Mouse (Mus musculus): Measurements from ENCODE around the gene Bicd2. TPM values are rescaled to one million over a fixed set of nuclear protein-coding genes. Genes with fewer than 3 reads are reported as not detected.
"Not testable (repeated sequence)": the region's sequence is repeated elsewhere in the genome, so short reads cannot be mapped to it uniquely, and the experiment has no call there.

Gene Bicd2
- total RNA-seq, 4 experiments from 2014 or later = 46.0 to 58.0 (median 50.2) TPM

DNA sequence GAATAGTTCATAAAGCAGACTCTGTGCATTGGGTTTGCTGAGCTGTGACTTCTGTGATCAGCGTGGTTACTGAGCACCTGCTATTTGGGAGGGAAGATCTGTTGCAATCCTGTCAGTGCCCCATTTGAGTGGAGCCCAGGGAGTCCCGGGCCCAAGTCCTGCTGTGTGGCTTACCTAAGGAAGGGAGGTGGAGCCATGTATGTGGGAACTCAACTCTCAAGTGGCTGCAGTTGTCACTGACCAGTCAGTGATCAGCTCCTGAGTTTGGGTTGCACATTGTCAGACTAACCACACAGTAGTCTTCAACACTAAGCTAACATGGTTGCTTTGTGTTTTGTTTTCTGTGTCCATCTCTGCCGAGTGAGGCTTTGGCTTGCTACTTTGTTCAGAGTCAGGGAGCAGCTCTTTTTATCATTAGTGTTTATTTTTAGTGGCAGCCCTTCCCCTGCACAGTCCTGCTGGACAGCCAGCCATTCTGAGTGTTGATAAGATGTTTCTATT, 19.6 kb downstream of the Bicd2 start:
- no peak for DNase-seq (ENCODE audit: low spot score in 2 of 2)

DNA sequence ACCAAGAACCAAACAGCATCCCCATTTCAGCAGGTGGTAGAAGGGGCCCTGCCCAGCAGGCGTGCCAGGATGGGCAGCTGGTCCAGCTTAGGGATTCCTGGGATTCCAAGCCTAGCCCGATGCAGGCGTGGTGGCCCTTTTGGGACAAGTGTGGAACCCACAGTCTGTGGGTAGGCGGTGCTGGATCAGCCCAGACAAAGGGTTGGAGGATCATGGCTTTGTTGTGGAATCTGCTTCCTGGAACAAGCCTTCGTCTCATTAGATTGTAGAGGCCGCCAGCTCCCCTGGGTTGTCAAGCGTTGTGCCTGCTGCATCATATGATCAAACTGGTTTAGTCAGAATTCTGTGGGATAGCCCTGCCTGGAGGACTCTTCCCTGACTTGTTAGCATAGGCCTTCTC, 21.0 kb downstream of the Bicd2 start:
- DNase-seq (ENCODE audit: low spot score in 2 of 2) = no peak

DNA sequence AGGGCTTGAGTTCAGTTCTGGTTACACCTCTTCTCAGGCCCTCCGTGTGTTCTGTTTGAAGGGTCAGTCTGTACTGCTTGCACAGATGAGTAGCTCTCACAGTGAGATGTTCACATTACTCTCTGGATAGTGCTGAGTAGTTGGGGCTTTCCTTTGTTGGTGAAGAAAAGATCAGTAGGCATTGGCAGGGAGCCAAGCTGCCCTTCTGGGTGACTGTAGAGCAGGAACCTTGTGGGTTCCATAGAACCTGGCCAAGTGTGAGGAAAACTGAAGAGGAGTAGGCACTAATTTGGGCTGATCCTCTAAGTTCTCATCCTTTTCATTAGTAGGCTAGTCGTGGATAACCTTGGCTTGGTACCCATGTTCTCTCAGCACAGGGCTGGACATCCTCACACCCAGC, 21.4 kb downstream of the Bicd2 start:
- DNase-seq (ENCODE audit: low spot score in 2 of 2) = no peak

DNA sequence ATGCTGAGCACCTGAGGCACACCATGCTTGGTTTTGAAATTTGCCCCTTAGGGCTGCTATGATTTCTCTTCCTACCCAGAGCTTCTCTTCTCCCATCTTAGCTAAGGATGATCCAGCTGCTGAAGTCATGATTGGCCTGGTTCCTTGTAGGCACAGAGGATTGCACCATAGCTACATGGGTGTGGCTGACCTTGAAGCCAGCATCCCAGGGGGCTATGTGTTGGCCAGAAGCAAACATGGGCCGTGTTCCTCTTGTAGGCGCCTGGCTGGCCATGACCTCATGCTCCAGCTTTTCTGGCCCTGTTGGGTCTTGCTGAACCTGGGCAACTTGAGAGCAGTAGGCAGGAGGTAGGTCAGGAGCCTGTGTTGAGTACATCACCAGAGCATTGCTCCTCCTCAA, 23.3 kb downstream of the Bicd2 start:
- DNase-seq (ENCODE audit: low spot score in 2 of 2) = no peak

DNA sequence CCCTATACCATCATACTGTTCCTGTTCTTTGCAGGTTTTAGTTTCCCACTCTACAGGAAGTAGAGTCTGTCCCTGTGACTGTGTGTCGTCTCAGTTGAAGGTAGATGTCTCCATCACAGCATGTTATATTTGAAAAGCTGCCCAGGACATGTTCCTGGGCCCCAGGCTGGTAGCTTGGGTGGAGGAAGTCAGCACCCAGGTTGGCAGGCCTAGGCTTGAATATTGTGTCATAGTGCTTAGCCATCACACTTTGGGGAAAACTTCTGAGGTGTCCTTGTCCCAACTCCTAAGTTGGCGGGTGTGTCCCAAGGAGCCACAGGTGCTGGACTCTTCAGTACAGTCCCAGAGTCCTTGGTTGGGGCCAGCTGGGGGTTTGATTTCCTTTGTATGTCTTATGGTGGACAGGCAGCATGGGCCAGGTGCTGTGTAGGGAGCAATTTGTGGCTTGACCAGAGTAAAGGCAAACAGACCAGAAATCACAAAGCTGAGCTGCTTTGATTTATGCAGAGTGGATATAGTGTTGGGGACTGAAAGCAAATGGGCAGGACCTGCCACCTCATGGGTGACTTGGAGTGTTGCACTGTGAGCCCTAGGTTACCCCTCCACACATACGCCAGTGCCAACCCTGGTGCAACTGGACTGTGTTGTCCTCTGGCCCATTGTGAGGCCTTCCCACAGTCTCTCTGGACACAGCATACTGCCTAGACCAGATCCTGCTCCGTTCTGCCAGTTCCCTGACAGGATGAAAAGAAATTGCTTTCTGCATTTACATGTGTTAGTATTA, 26.5 kb downstream of the Bicd2 start:
- DNase-seq (ENCODE audit: low spot score in 2 of 2) = no peak

DNA sequence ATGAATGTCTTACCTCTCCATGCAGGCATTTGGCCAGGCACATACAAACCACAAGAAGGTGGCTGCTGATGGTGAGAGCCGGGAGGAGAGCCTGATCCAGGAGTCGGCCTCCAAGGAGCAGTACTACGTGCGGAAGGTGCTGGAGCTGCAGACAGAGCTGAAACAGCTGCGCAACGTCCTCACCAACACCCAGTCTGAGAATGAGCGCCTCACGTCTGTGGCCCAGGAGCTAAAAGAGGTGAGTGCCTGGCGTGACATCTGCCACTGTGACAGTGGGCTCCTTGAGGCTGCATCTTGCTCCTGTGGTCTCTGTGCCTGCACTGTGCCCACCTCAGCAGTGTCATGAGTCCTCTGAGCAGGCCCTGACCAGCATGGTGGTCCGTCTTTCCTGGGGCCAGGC, 28.0 kb downstream of the Bicd2 start:
- no peak for DNase-seq (ENCODE audit: low spot score in 2 of 2)

DNA sequence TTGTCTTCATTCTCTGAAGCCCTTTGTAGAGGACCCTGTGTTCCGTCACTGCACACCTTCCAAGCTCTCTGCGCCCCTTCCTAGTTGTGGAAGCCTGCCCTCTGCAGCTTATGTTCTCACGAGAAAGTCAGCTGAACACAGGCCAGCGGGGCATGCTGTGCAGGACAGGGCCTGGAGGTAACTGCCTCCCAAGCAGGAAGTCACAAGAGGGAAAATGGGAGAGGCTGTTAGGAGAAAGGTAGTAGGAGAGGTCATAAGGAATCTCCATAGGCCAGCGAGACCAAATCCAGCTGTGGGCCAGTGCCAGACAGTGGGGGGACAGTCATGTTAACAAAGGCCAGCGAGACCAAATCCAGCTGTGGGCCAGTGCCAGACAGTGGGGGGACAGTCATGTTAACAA, 28.8 kb downstream of the Bicd2 start:
- DNase-seq (ENCODE audit: low spot score in 2 of 2) = not testable (repeated sequence)

DNA sequence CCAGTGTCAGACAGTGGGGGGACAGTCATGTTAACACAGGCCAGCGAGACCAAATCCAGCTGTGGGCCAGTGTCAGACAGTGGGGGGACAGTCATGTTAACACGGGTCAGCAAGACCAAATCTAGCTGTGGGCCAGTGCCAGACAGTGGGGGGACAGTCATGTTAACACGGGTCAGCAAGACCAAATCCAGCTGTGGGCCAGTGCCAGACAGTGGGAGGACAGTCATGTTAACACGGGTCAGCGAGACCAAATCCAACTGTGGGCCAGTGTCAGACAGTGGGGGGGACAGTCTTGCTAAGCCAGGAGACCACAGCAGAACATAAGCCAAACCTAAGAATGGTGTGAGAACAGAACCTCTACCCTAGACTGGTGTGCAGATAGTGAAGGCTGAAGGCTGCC, 29.5 kb downstream of the Bicd2 start:
- DNase-seq (ENCODE audit: low spot score in 2 of 2) = not testable (repeated sequence)

DNA sequence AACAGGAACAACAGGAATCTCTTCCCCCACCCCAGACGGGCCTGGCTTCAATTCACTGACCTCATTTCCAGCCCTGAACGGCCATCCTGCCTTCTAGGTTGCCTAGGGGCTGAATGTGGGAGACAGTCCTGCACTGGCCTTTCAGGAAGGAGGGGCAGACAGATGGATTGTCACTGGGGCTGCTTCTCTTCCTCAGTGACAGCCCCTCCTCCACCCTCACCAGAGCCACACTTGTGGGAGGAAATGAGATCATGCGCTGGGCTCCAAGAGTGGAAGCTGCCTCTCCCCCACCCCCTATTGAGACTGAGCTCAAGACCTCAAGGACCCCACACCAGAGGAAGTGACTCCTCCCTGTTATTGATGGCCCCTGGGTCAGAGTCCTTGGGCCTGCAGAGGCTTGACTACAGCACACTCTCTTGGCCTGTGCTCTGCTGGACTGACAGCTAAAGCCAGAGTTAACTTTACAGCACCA, 30.1 kb downstream of the Bicd2 start:
- peak in 1 of 2 experiments; percentile 53 for DNase-seq (ENCODE audit: low spot score in 2 of 2)

DNA sequence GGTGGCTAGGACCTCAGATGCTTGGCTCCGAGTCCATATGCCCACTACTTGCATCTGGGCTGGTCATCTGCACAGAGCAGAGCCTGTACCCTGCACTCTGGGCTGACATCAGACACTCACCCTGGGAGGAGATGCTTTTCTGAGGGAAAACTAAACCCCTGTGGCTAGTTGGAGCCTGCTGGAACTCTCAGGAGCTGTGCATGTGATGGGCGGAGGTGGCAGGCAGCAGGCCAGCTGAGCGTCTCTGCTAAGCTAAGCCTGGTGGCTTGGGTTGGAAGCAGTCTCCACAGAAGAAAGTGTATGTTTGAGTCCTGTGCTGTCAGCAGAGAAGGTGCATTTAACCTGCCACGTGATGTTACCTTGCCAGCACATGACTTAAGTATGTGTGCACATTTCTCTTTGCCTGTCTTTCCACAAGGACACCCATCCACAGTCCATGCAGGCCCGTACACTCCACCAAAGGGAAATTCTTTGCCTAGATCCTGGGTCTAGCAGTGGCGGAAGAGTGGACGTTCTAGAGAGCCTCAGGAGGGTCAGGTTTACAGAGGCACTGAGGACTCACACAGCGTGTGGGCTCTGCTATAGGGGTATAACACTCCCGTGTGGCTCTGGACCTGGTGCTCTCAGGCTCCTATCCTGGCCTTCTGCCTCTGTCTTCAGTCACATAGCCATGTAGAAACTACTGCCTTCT, 31.1 kb downstream of the Bicd2 start:
- DNase-seq (ENCODE audit: low spot score in 2 of 2) = peak in 1 of 2 experiments; percentile 47

DNA sequence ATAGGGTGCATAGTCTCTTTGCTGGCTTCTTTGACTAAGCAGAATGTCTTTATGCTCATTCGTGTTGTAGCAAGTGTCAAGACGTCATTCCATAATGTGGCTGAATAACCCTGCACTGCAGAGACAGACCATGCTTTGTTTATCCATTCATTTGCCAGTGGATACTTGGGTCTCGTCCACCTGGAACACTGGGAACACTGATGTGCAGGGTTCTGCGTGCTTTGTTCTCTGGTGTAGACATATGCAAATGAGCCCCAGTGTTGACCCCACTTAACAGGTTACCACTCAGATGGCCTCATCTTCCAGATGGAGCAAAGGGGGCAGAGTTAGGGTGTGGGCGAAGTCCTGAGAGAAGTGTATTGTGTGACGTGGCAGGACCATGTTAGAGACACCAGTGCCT, 32.9 kb downstream of the Bicd2 start:
- no peak for DNase-seq (ENCODE audit: low spot score in 2 of 2)

DNA sequence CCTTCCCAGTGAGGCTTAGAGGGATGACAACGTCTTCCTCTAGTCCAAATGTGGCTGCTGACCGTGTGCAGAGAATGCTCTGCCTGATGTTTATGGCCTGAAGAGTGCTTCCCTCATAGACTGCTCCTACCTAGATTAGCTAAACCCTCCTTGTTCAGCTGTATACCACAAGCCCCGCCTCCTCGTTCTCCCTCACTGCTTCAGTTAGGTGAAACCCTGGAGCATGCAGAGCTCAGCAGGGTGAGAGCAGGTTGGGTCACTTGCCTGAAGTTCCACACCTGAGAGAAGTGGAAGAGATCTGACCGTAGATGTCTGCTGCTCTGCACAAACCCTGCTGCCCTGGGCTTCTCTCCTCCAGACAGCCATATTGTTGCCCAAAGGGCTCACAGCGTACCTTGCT, 33.3 kb downstream of the Bicd2 start:
- DNase-seq (ENCODE audit: low spot score in 2 of 2) = no peak

DNA sequence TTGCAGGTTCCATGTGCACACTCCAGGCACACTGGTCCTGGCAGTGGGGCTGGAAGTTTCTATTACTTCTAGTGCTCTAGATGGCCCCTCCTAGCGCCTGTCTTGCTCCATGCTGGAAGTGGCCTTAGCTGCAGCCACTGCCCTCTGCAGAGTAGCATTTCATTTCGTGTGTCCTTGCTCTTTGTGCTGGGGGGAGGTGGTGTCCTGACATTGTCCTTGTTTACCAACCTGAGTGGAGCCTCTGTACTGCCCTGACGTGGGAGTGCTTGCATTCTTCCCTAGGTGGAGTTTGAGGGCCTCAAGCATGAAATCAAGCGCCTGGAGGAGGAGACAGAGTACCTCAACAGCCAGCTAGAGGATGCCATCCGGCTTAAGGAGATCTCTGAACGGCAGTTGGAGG, 36.2 kb downstream of the Bicd2 start:
- DNase-seq (ENCODE audit: low spot score in 2 of 2) = no peak

DNA sequence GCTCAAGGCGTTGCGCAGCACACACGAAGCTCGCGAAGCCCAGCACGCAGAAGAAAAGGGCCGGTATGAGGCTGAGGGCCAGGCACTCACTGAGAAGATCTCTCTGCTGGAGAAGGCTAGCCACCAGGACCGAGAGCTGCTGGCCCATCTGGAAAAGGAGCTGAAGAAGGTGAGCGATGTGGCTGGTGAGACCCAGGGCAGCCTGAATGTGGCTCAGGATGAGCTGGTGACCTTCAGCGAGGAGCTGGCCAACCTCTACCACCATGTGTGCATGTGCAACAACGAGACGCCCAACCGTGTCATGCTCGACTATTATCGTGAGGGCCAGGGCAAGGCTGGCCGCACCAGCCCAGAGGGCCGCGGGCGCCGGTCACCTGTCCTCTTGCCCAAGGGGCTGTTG, 37.9 kb downstream of the Bicd2 start:
- no peak for DNase-seq (ENCODE audit: low spot score in 2 of 2)

DNA sequence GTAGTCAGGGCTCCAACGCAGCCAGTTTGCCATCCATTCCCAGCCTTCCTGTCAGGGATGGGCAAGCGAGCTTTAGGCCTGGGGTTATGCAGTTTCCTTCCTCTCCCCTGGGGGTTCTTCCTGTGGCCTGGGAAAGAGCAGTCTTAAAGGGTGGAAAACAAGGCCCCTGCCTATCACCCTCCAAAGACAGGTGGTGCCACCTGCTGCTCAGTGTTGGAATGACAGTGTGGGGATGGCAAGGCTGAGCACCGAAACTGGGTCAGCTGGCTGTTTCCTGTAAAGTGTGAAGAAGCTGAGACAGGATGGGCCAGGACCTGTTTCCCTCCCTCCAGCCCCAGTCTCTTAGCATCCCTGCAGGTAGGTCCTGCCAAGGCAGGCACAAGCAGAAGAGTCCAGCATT, 39.8 kb downstream of the Bicd2 start:
- peak; percentile 69 to 82 for DNase-seq (ENCODE audit: low spot score in 2 of 2)

DNA sequence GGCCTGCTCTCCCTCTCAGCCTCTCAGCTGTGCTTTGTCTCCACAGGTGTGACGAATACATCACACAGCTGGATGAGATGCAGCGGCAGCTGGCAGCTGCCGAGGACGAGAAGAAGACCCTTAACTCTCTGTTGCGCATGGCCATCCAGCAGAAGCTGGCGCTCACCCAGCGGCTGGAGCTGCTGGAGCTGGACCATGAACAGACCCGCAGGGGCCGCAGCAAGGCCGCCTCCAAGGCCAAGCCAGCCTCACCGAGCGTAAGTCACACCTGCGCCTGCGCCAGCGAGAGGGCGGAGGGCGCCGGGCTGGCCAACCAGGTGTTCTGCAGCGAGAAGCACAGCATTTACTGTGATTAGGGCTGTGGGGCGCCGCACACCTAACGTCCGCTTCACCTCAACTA, 41.6 kb downstream of the Bicd2 start:
- DNase-seq (ENCODE audit: low spot score in 2 of 2) = no peak

DNA sequence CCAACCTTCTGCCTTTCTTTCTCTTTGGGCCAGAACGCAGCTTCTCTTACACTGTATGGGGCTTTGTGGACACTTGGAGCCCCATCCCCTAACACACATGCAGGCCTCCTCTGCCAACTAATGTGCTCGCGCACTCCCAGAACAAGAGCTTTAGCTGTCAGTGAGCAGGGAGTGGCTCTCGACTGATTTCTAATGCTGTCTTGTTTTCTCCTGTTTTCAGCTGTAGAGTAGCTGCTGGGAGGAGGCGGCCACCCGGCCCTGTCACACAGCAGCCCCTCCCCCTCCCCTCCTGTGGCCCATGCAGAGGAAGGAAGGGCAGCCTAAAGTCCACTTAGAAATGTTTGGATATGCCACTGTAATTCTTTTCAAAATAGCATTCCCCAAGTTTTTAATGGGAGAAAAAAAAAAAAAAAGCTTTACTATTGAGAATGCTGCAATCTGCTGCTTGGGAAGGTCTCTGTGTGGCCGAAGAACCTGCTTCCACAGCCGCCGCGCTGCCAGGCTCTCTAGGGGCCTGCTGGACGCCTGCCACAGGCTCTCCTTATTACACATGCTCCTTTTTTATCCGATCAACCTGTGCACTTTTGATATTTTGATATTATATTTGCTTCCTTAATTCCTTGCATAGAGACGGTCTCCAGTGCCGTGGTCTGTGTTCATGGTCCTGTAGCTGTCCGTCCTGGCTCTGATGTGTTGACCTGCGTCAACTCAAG, 43.5 kb downstream of the Bicd2 start:
- DNase-seq (ENCODE audit: low spot score in 2 of 2) = no peak

DNA sequence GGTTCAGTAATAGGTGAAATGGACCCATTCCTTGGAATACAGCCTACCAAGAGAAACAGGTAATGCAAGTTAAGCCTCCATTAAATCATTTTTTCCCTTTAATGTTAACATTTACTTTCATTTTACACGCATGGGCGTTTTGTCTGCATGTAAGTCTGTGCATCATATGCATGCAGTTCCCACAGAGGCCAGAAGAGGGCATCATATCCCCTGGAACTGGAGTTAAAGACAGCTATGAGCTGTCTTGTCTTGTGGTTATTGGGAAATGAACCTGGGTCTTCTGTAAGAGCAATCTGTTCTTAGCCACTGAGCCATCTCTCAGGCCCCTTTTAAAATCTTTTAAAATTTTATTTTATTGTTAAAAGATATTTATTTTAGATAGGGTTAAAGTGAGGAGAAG, 50.0 kb downstream of the Bicd2 start:
- DNase-seq (ENCODE audit: low spot score in 2 of 2) = no peak

DNA sequence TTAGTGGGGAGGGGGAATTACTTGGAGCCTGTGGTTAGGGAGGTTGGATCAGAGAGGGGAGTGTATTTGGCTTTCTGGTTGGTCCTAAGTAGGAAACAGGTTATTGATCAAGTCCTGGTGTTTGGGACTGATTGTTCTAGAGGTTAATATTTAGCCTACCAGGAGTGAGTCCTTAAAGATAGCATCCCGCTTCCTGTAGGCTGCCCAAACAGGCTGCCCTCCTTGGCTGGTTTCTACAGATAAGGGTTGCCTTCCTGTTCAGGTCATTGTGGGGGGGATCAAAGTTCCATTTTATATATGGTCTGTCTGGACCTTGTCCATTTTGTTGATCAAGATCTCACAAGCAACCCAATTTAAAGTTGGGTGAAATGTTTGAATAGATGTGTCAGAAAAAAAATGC, 52.2 kb downstream of the Bicd2 start:
- DNase-seq (ENCODE audit: low spot score in 2 of 2) = no peak

DNA sequence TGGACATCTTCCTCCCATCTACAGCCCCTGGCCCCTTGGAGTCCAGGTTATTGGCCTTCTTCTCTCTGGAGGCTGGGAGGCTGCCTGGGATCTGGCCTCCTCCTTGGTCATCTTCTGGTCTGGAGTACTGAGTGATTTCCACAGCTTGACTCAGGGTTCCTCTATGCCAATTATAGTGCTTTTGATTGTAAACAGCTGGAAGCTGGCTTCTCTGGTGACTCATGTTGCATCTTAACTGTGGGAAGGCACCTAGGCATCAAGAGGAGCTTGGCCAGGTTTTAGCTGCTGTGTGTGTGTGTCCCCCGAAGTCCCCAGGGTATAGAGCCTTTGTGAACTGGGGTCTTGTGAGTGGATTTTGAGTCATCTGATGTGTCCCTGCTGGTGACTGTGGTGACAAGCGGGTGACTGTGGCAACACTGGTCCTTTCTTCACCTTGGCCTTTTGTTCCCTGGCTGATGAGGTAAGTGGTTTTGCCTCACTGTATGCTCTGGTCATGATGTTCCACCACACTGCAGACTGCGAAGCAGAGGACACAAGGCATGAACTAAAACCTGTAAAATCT, 53.6 kb downstream of the Bicd2 start:
- no peak for DNase-seq (ENCODE audit: low spot score in 2 of 2)

DNA sequence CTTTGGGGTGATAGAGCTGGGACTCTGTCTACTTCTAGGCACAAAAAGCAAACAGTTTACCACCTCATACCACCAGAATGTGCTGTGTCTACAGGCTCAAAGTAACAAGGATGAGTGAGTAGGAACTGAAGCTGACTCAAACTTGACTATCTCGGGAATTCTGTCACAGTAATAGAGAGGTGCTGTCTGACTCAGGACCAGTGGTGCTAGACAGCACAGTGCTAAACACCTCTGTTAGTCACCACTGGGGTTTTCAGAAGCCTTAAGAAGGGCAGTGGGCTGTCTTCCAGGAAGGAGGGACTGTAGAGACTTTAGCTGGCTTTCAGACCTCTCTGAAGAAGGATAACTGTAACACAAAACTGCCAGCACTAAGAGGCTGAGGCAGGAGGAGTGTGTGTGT, 55.4 kb downstream of the Bicd2 start:
- no peak for DNase-seq (ENCODE audit: low spot score in 2 of 2)

DNA sequence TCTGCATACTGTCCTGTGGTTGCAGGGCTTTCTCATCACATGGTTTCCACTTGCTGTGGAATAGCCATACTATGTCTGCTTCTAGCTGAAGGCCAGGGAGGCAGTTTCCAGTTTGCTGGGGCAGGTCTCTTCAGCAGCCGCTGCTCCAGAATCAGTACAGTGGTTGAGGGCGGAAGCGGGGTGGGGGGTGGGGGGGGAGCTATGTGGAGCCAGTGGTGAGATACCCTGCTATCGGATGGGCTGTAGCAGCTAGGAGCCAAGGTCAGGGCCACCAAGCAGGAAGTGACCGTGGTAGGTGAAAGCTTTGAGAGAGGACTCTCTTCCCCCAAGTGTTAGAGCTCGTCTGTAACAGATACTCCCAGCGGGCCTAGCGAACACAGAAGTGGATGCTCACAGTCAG, 56.8 kb downstream of the Bicd2 start:
- no peak for DNase-seq (ENCODE audit: low spot score in 2 of 2)

All from layer of hippocampus, adult 8-10 months (tissue).